Comparison of ENCODE assay signal across 1 mouse cellular context in the genomic region with DNA sequence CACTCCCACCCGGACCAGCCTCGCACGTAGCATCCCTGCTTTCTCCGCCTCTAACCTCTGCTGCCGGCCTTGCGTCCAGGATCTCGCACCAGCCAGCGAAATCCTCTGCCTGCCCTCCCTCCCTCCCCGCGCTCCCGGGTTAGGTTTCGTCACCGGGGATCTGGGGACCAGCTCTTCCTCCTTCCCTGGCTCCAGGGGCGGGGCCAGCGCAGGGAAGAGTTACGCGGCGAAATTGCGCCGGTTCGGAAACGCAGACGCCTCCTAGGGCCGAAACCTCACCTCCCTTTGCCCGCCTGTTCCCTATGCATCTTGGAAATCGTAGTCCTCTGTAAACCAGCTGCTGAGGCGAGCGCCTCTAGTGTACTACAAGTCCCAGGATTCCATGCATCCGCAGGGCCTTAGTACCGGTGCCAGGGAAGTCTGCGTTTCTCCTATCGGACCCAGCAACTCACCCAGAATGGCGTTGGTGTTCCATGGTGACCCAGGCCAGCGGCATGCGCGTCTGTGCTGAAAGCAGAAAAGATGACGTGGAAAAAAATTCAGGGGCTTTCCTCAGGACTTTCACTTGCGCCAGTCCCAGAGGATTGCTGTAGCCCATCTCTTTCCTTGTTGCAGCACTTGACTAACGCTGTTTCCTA.
TF ChIP-seq lines count a peak whose summit lies in the region.

A gene (minus strand): TSS at position 199 of the 638 bp plus-strand sequence.

TF ChIP-seq in CH12.LX, 34 proteins besides CTCF, POLR2A, EP300 and RAD21 (continued from another document):
- TF ChIP-seq SMC3 (IDR thresholded peaks at IDR 0.05; ENCODE audit: low read depth, low read length) (no peak), BHLHE40 (IDR thresholded peaks at IDR 0.05; ENCODE audit: low read depth, low read length) (peak; percentile 62), E2F4 (IDR thresholded peaks at IDR 0.05; ENCODE audit: insufficient replicate concordance, low read depth, low read length) (no peak), RCOR1 (conservative IDR thresholded peaks at IDR 0.05; ENCODE audit: low read depth, low read length) (0 out of 2 replicates have a peak, but pooled peaks have one; percentile 36), MEF2A (IDR thresholded peaks at IDR 0.05; ENCODE audit: borderline replicate concordance, low read depth, low read length) (peak; percentile 10; the same call in 1 of the 2 replicates), GABPA (IDR thresholded peaks at IDR 0.05; ENCODE audit: insufficient replicate concordance, low read depth, low read length) (no peak; the same call in 1 of the 2 replicates), CHD1 (IDR thresholded peaks at IDR 0.05; ENCODE audit: low read depth, low read length) (no peak), UBTF (IDR thresholded peaks at IDR 0.05; ENCODE audit: low read depth, low read length) (no peak), MAFK (IDR thresholded peaks at IDR 0.05; ENCODE audit: insufficient replicate concordance, low read length) (peak; percentile 54; the same call in 1 of the 2 replicates), MAZ (IDR thresholded peaks at IDR 0.05; ENCODE audit: low read depth, low read length) (no peak), MAX (IDR thresholded peaks at IDR 0.05; ENCODE audit: low read length) (peak; percentile 61), NELFE (IDR thresholded peaks at IDR 0.05; ENCODE audit: low read depth, low read length) (peak; percentile 59), PAX5 (IDR thresholded peaks at IDR 0.05; ENCODE audit: low read length) (no peak), ETS1 (conservative IDR thresholded peaks at IDR 0.05; ENCODE audit: low read depth, low read length) (peak; percentile 21), ZKSCAN1 (IDR thresholded peaks at IDR 0.05; ENCODE audit: borderline replicate concordance, low read depth, low read length) (no peak), JUND (conservative IDR thresholded peaks at IDR 0.05; ENCODE audit: low read depth, low read length) (no peak), CHD2 (IDR thresholded peaks at IDR 0.05; ENCODE audit: low read length) (no peak; the same call in 1 of the 2 replicates), MXI1 (IDR thresholded peaks at IDR 0.05; ENCODE audit: low read depth, low read length) (peak; percentile 87), MYC (IDR thresholded peaks at IDR 0.05; ENCODE audit: low read depth, low read length) (peak; percentile 51; the same call in 1 of the 2 replicates), POLR2AphosphoS2 (IDR thresholded peaks at IDR 0.05; ENCODE audit: low read depth, low read length) (no peak), USF2 (conservative IDR thresholded peaks at IDR 0.05; ENCODE audit: low read depth, low read length) (no peak), IRF4 (IDR thresholded peaks at IDR 0.05; ENCODE audit: low read depth, low read length) (peak; percentile 42), TCF12 (IDR thresholded peaks at IDR 0.05; ENCODE audit: low read depth, low read length) (peak; percentile 50; the same call in 1 of the 2 replicates), JUN (IDR thresholded peaks at IDR 0.05; ENCODE audit: insufficient read depth, low read depth, low read length) (no peak), USF1 (IDR thresholded peaks at IDR 0.05; ENCODE audit: low read depth, low read length) (no peak), TBP (conservative IDR thresholded peaks at IDR 0.05; ENCODE audit: low read depth, low read length) (peak; percentile 61; the same call in 1 of the 2 replicates), KAT2A (IDR thresholded peaks at IDR 0.05; ENCODE audit: insufficient replicate concordance, low read length) (peak; percentile 83; the same call in 1 of the 2 replicates), ZNF384 (IDR thresholded peaks at IDR 0.05; ENCODE audit: low read depth, low read length) (peak; percentile 31; the same call in 1 of the 2 replicates)
